Mouse (Mus musculus): ENCODE measurements at regions not wholly inside any gene's neighbourhood (a gene's known extent, or its start where the extent isn't known, plus 50 kb on each side); places are given as distances from the start of the nearest gene placed in this dataset.

DNA sequence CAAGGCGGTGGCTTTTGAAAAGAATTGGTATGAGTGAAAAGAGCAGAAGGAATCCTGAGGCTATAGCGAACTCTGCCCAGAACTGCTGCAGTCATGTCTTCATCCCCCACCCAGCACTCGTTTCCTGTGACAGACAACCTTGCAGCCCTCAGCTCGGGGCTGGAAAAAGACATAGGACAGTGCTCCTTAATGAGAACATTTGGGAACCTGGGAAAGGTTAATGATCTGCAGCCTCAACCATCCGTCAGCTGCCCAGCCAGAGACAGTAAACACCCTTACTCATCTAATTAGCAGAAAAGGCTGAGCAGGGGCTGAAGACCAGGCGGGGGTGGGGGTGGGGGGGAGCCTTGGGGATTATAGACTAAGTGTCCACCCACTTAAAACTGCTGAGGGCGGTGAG, 76.3 kb upstream of the Arhgap36 start:
- DNase-seq (ENCODE audit: low spot score in 2 of 2) = no peak

DNA sequence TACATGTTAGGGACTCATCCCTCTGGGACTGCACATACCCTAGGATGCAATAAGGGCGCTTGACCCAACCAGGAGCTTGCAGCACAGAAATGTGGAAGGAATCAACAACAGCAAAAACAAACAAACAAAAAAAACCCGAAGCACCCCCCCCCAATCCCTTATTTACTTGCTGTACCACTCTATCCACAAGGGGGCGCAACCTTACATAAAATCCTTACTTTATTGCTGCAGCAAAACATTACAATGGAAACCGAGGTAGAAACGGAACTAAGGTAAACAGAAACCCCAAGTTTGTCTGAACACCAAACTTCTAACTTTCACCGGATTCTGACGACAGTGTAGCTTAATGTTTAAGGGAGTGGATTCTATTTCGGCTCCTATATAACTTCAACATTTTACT, 86.7 kb upstream of the Arhgap36 start:
- peak; percentile 4 to 12 for DNase-seq (ENCODE audit: low spot score in 2 of 2)

DNA sequence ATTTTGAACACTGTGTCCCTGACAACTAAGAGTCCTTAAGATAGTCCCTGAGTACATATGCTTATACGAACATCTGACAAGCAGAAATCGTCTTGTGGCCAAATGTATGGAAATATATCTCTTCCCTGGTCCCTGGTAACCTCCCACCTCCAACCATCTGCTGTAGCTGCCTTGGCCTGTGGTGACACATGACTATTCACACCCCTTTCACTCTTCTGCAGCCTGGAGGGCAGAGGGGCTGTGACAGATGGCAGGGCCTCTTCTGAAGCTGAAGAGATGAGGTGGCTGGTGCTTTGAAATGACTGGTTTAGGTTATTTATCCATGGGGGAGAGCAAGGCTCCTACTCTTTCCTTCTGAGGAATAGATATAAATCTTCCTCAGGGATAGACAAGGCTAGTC, 82.3 kb upstream of the Enox2 start:
- DNase-seq (ENCODE audit: low spot score in 2 of 2) = no peak

GRCm38 (mm10) chrX:49369404-49369803, 81.3 kb upstream of the Enox2 start:
- no peak for DNase-seq (ENCODE audit: low spot score in 2 of 2)

GRCm38 (mm10) chrX:49346451-49346850, 58.4 kb upstream of the Enox2 start:
- DNase-seq (ENCODE audit: low spot score in 2 of 2) = no peak
